Mouse (Mus musculus): ENCODE measurements around the gene P4hb. TPM values are rescaled to one million over a fixed set of nuclear protein-coding genes. Genes with fewer than 3 reads are reported as not detected.

Gene P4hb
- total and polyA plus RNA-seq, 3 experiments: 563 to 1,152 (median 625) TPM

- Histone ChIP-seq H3K27ac (ENCODE audit: control insufficient read depth, low read depth, low read length) (no peak overlapping the region), H3K79me2 (ENCODE audit: control insufficient read depth, insufficient read depth, low read length, poor library complexity) (peaks cover 40% of the 10 kb centered on the region), H3K9ac (ENCODE audit: control insufficient read depth, low read depth, low read length, poor library complexity, severe bottlenecking) (no peak overlapping the region), H3K36me3 (ENCODE audit: control insufficient read depth in 1 of 2, insufficient read depth in 2 of 2, low read length in 2 of 2) (peaks cover 24 to 35% of the 10 kb centered on the region in 2 experiments), H3K27me3 (ENCODE audit: control insufficient read depth in 1 of 2, insufficient read depth in 2 of 2, low read length in 2 of 2) (no peaks in the 10 kb centered on the region), H3K4me1 (ENCODE audit: control insufficient read depth in 1 of 2, insufficient read depth in 2 of 2, low read length in 2 of 2) (peaks cover 5 to 28% of the 10 kb centered on the region in 2 experiments), H3K9me3 (replicated peaks; ENCODE audit: insufficient read depth, low read length) (no peaks in the 10 kb centered on the region), H3K4me3 (ENCODE audit: control insufficient read depth in 1 of 2, insufficient read depth in 1 of 2, low read depth in 2 of 2, low read length in 2 of 2) (no peak overlapping the region)
- TF ChIP-seq POLR2AphosphoS5 (IDR thresholded peaks at IDR 0.05; ENCODE audit: borderline replicate concordance, low read depth, low read length) (no peak), POLR2A (IDR thresholded peaks at IDR 0.05; ENCODE audit: control insufficient read depth in 1 of 2, insufficient read depth in 1 of 2, low read depth in 1 of 2, low read length in 2 of 2, poor library complexity in 1 of 2) (0 out of 4 replicates have a peak, but pooled peaks of 1 of the 2 experiments have one; percentile 6)
- no peak for DNase-seq (ENCODE audit: low read depth, low spot score)
Observed at GRCm38 (mm10) chr11:120600716-120601115, 27.7 kb upstream of the P4hb start.

GRCm38 (mm10) chr11:120598990-120599549, 26.0 kb upstream of the P4hb start:
- H3K4me3 ChIP-seq (ENCODE audit: control insufficient read depth in 1 of 2, insufficient read depth in 1 of 2, low read depth in 2 of 2, low read length in 2 of 2): peak overlapping the region; percentile 63 to 89
- H3K27ac ChIP-seq (ENCODE audit: control insufficient read depth, low read depth, low read length): peak overlapping the region; percentile 92
- H3K4me1 ChIP-seq (ENCODE audit: control insufficient read depth in 1 of 2, insufficient read depth in 2 of 2, low read length in 2 of 2): peaks cover 5 to 37% of the 10 kb centered on the region in 2 experiments
- TF ChIP-seq ZKSCAN1 (IDR thresholded peaks at IDR 0.05; ENCODE audit: low read depth, low read length) (no peak), MXI1 (IDR thresholded peaks at IDR 0.05; ENCODE audit: low read depth, low read length) (no peak; the same call in 1 of the 2 replicates), TBP (IDR thresholded peaks at IDR 0.05; ENCODE audit: low read depth, low read length) (no peak), GATA1 (IDR thresholded peaks at IDR 0.05; ENCODE audit: low read depth, low read length) (no peak)
- no peak for DNase-seq (ENCODE audit: low read depth, low spot score)
- no peaks in the 10 kb centered on the region for H3K27me3 ChIP-seq (ENCODE audit: control insufficient read depth in 1 of 2, insufficient read depth in 2 of 2, low read length in 2 of 2)
- no peaks in the 10 kb centered on the region for H3K9me3 ChIP-seq (replicated peaks; ENCODE audit: insufficient read depth, low read length)
- peaks cover 54% of the 10 kb centered on the region for H3K79me2 ChIP-seq (ENCODE audit: control insufficient read depth, insufficient read depth, low read length, poor library complexity)
- peak overlapping the region; percentile 93 for H3K9ac ChIP-seq (ENCODE audit: control insufficient read depth, low read depth, low read length, poor library complexity, severe bottlenecking)
- H3K36me3 ChIP-seq (ENCODE audit: control insufficient read depth in 1 of 2, insufficient read depth in 2 of 2, low read length in 2 of 2): peaks cover 36 to 47% of the 10 kb centered on the region in 2 experiments

- Histone ChIP-seq H3K9me3 (replicated peaks; ENCODE audit: insufficient read depth, low read length) (no peaks in the 10 kb centered on the region), H3K9ac (ENCODE audit: control insufficient read depth, low read depth, low read length, poor library complexity, severe bottlenecking) (peak within 1 kb of the TSS; percentile 99), H3K4me1 (ENCODE audit: control insufficient read depth in 1 of 2, insufficient read depth in 2 of 2, low read length in 2 of 2) (peaks cover 5 to 39% of the 10 kb centered on the region in 2 experiments), H3K27ac (ENCODE audit: control insufficient read depth, low read depth, low read length) (peak within 1 kb of the TSS; percentile 92), H3K27me3 (ENCODE audit: control insufficient read depth in 1 of 2, insufficient read depth in 2 of 2, low read length in 2 of 2) (no peaks in the 10 kb centered on the region), H3K36me3 (ENCODE audit: control insufficient read depth in 1 of 2, insufficient read depth in 2 of 2, low read length in 2 of 2) (peaks cover 39 to 52% of the 10 kb centered on the region in 2 experiments), H3K79me2 (ENCODE audit: control insufficient read depth, insufficient read depth, low read length, poor library complexity) (peaks cover 59% of the 10 kb centered on the region), H3K4me3 (ENCODE audit: control insufficient read depth in 1 of 2, insufficient read depth in 1 of 2, low read depth in 2 of 2, low read length in 2 of 2) (peak within 1 kb of the TSS; percentile 89 to 95)
- peak; percentile 99 for DNase-seq (ENCODE audit: low read depth, low spot score)
- TF ChIP-seq GABPA (IDR thresholded peaks at IDR 0.05; ENCODE audit: low read depth, low read length): no peak
- TF ChIP-seq MAZ (IDR thresholded peaks at IDR 0.05; ENCODE audit: low read depth, low read length): peak; percentile 89; the same call in 1 of the 2 replicates
- TF ChIP-seq BHLHE40 (IDR thresholded peaks at IDR 0.05; ENCODE audit: borderline replicate concordance, low read depth, low read length): no peak
- peak; percentile 69 for TF ChIP-seq MXI1 (IDR thresholded peaks at IDR 0.05; ENCODE audit: low read depth, low read length)
- TF ChIP-seq RAD21 (IDR thresholded peaks at IDR 0.05; ENCODE audit: low read depth, low read length): no peak
- no peak for TF ChIP-seq MAFK (IDR thresholded peaks at IDR 0.05; ENCODE audit: borderline replicate concordance, low read depth, low read length)
- peak; percentile 66; the same call in 1 of the 2 replicates for TF ChIP-seq TCF12 (IDR thresholded peaks at IDR 0.05; ENCODE audit: low read depth, low read length)
- peak; percentile 88 for TF ChIP-seq POLR2AphosphoS2 (IDR thresholded peaks at IDR 0.05; ENCODE audit: low read length)
- TF ChIP-seq TAL1 (IDR thresholded peaks at IDR 0.05; ENCODE audit: low read length): no peak
- TF ChIP-seq ZC3H11A (IDR thresholded peaks at IDR 0.05; ENCODE audit: low read depth, low read length): no peak
- TF ChIP-seq USF1 (IDR thresholded peaks at IDR 0.05; ENCODE audit: low read depth, low read length): peak; percentile 79
- peak; percentile 66 for TF ChIP-seq SIN3A (IDR thresholded peaks at IDR 0.05; ENCODE audit: low read length)
- TF ChIP-seq RCOR1 (IDR thresholded peaks at IDR 0.05; ENCODE audit: low read depth, low read length): peak; percentile 19; the same call in 1 of the 2 replicates
- TF ChIP-seq POLR2A (IDR thresholded peaks at IDR 0.05; ENCODE audit: control insufficient read depth in 1 of 2, insufficient read depth in 1 of 2, low read depth in 1 of 2, low read length in 2 of 2, poor library complexity in 1 of 2): peak; percentile 91 to 97
- TF ChIP-seq SMC3 (IDR thresholded peaks at IDR 0.05; ENCODE audit: low read depth, low read length): no peak
- TF ChIP-seq EP300 (IDR thresholded peaks at IDR 0.05; ENCODE audit: low read depth in 1 of 2, low read length in 2 of 2): peak in 1 of 2 experiments; percentile 62; a peak in 2 of 4 replicates
- TF ChIP-seq E2F4 (IDR thresholded peaks at IDR 0.05; ENCODE audit: borderline replicate concordance, low read depth, low read length): peak; percentile 88; the same call in 1 of the 2 replicates
- peak; percentile 89 for TF ChIP-seq NELFE (IDR thresholded peaks at IDR 0.05; ENCODE audit: low read depth, low read length)
- TF ChIP-seq ZNF384 (IDR thresholded peaks at IDR 0.05; ENCODE audit: low read depth, low read length): no peak
- TF ChIP-seq ELF1 (IDR thresholded peaks at IDR 0.05; ENCODE audit: low read depth, low read length): peak; percentile 79; the same call in 1 of the 2 replicates
Observed at GRCm38 (mm10) chr11:120598283-120598989, 25.4 kb upstream of the P4hb start, which contains the start of the genes Alyref and Anapc11. Alyref (minus strand) TSS chr11:120598365. Anapc11 (plus strand) TSS chr11:120598421.
